Mouse (Mus musculus) right cerebral cortex, postnatal 36 days (tissue): Measurements from ENCODE around the gene Olfr643.

Experiments
- DNase-seq, 2 experiments: peaks; one replicate each; pipeline ENCODE4 v3.0.0; 2022; ENCODE audit warnings: low spot score in 2 of 2, mixed read lengths in 1 of 2

Olfr643 gene

DNA sequence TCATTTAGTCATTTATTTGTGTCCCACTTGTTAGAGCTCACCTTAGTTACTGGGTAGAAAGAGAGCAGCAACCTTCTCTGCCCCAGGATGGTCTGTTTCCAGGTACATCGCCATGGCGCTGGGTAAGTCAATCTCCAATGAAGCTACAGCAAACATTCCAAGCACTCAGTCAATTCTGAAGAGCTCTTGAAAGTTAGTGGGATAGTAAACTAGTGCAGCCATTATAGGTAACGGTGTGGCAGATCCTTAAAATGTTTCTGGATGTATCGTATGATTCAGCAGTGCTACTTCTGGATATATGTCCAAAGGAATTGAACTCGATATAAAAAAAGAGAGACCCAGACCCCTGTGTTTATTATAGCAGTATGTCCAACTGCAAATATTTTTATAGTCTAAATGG lies at the start of gene Olfr643:
Olfr643 (minus strand) TSS at position 101 of the 400 bp plus-strand sequence.
- DNase-seq, result no peak

DNA sequence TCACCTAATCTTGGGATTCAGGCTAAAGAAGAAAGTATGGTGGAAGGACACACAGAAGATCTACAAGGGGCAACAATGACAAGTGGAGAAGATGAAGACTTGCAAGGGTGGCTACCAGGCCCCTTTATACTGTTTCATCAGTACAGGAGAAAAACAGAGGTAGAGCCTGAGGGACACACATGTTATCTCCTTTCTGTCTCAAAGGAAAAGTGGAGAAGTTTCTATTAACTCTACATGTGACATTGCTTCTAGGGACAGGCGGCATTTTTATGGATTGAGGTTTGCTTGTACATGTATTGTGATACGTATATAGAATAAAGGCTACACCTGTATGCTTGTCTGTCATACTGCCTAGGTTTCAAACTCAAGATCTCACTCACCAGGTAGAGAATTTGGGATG lies 46.1 kb upstream of the Olfr643 start, which contains the start of gene Olfr648:
Olfr648 (minus strand) TSS at position 101 of the 400 bp plus-strand sequence.
- no peak for DNase-seq

GRCm38 (mm10) chr7:104179074-104179473 lies 41.9 kb upstream of the Olfr643 start:
- no peak for DNase-seq

- DNase-seq, result no peak
These were observed 41.3 kb upstream of the Olfr643 start for GRCm38 (mm10) chr7:104178422-104179054.

- DNase-seq, result no peak
These were observed 37.9 kb upstream of the Olfr643 start for GRCm38 (mm10) chr7:104175085-104175484.

DNA sequence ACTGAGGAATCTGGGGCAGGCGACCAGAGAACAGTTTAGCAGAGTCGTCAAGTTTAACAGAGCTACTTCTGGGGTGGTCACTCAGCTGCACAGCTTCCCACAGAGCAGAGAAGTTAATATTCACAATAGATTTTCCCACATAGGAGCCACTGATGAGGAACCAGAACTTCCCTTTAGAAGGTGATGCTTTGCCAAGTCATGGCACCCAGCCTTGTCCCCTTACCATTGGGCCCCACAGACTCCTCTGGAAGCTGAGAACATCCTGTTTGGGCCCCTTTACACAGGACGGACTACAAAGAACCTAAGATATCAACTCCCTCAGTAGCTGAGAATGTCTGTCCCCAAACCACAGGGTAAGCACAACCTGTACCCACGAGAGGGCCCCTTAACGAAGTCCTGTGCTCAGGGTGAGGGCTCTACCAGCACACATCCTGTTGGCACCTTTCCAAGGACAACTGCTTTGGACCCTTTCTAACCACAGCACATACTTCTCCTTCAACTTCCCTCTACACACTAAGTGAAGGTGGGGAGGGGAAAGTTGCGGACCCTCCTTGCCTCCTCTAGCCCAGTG lies 32.5 kb upstream of the Olfr643 start:
- no peak for DNase-seq

- no peak for DNase-seq
These were observed 29.9 kb upstream of the Olfr643 start for GRCm38 (mm10) chr7:104167105-104167504.

GRCm38 (mm10) chr7:104150456-104150855 lies 13.3 kb upstream of the Olfr643 start, which contains the start of gene Ubqlnl:
Gene Ubqlnl, minus strand, starts transcription at chr7:104150556.
- DNase-seq, result no peak

DNA sequence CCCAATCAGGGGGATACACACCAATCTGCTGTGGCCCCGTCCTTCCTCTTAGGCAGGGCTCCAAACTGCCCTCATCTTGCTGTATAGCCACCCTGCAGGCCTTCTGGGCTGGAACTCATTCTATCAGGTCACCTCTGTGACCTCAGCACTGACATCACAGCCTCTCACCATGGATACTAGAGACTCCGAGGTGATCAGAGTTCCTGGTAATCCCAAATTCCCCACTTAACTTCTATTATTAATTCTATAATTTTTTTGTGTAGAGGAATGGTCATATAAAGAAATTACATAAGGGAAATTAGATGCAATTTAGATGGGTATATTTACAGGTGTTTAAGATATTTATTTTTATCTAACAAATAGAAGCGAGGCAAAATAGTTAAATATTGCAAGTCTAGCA lies 6.0 kb upstream of the Olfr643 start, which contains the start of gene Ubqln3:
Ubqln3 (minus strand) TSS at position 101 of the 400 bp plus-strand sequence.
- no peak for DNase-seq

GRCm38 (mm10) chr7:104129726-104130125 lies 7.5 kb downstream of the Olfr643 start, which contains the start of gene Ubqln5:
Gene Ubqln5, minus strand, starts transcription at chr7:104129826.
- no peak for DNase-seq

DNA sequence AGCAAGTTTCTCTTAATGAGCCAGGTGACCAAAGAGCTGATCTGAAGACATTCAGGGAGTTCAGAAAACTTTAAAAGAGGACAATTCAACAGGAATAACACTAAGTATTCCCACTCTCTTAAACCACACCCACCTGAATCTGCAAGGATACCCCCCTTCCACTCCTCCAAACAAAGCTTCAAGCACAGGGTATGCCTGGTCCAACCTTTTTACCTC lies 32.5 kb downstream of the Olfr643 start, which contains the start of gene Olfr646:
Olfr646 (plus strand) TSS at position 117 of the 216 bp plus-strand sequence.
- DNase-seq, result no peak

DNA sequence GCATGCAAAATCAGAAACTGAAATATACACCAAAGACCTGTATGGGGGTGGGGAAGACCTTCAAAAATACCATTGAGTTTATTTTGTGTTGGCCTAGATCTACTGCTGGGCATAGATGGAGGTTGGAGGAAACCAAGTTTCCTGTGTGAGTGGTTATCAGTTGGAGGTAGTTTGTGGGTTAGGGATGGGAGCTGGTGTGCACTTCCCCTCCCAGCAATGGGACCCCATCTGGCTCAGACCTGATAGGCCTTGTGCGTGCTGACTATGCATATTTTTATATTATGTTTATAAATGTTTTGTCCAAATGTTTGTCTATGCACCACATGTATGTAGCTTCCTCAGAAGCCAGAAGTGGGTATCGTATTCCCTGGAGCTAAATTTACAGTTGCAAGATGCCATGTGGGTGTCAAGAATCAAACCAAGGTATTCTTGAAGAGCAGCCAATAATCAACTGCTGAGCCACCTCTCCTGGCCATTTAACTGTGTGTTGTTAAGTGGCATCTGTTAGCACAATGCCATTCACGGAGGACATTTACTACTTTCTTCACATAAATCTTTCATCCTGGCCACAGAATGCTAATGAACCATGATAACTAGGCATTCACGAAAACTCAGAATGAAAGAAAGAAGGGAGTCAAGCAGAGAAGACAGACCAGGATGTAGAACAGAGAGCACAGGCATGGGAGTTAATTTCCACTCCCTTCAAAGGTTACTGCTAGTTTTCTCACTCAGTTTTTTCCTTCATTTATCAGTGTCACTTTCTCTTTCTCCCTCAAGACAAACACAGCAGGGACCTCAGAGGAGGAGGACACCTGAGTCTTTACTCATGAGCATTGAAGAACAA lies 33.1 kb downstream of the Olfr643 start:
- no peak for DNase-seq

GRCm38 (mm10) chr7:104085365-104085764 lies 51.8 kb downstream of the Olfr643 start, which contains the start of gene Olfr645:
Gene Olfr645, minus strand, starts transcription at chr7:104085465.
- DNase-seq, result no peak

DNA sequence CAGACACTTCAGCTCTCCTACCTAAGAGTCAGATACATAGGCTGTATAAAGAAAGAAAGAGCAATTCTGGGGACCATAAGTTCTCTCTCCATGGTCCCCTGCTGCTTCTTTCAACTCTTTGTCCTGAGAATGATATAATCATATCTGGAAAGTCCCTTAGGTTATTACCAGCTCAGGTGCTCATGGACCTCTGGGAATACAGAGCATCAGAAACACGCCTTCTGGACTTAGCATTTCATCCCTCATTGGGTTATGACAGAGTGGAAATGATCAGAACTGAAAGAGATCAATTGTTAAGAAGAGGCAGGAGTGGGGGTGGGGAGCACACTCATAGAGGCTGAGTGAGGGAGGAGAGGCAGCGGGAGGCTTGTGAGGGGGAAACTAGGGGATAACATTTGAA lies 65.4 kb downstream of the Olfr643 start, which contains the start of gene Olfr644:
Olfr644 (minus strand) TSS at position 101 of the 400 bp plus-strand sequence.
- no peak for DNase-seq

DNA sequence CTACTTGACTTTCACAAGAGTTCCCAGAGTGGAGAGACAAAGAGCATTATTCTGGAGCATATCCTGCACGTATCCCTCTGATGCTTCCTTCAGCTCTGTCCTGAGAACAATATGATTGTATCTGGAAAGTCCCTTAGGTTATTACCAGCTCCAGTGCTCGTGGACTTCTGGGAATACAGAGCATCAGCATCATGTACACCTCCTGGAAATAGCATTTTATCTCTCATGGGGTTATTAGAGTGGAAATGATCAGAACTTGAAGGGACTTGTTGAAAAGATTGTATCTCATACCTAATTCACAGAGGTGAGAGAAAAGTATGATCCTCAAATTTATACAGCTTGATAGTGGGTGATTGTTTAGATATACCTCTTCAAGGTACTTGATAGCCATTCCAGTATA lies 75.9 kb downstream of the Olfr643 start, which contains the start of gene 4930516K23Rik:
4930516K23Rik (minus strand) TSS at position 101 of the 400 bp plus-strand sequence.
- no peak for DNase-seq

DNA sequence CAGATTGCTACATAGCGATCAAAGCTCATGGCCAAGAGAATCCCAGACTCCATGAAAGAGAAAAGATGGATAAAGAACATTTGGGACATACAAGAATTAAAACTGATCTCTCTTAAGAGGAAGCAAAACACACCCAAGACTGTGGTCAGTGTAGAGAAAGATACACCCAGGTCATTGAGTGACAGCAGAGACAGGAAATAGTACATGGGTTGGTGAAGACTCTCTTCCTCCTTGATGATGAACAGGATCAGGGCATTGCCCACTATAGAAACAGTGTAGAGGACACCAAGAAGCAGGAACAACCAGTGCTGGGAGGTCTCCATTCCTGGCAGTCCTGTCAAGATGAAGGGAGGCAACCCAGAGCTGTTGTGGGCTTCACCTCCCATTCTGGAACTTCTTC lies 78.0 kb downstream of the Olfr643 start:
- DNase-seq, result no peak

DNA sequence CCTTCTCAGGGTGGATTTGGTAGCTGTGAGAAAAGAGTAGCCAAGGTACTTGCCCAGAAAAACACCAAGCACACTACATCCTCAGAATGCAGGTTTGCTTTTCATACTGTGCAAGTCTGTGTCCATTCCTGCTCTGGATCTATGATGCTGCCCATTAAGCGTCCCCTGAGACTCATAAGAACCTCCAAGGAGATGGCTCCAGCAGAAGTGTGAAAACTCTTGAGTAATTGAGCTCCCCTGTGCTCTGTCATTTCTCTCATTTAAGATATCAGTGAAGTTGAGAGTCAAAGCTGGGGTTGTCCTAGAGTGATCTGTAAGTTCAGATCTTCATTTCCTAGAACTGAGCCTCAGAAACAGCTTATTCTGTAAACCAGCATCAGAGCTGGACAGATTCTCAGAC lies 84.6 kb downstream of the Olfr643 start, which contains the start of gene Olfr642:
Olfr642 (minus strand) TSS at position 101 of the 400 bp plus-strand sequence.
- no peak for DNase-seq

- DNase-seq, result no peak
These were observed 86.5 kb downstream of the Olfr643 start for GRCm38 (mm10) chr7:104050745-104051144.

DNA sequence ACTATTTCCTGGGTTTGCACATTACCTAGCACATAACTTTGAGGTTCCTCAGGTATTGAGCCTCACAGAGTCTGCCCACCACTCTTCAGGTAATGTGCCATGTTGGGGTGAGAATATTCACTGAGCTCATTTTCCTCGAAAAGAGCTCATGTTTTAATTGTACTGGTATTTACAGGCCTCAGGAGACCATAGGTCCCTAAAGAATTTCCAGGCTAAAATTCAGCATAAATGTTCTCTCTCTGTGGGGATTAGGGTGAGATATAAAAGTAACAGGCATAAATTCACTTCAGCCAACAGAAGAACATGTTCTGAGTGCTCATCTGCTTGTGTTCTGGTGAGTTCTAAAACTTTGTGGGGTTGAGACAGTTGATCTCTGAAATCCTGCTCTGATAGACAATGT lies 102.1 kb downstream of the Olfr643 start, which contains the start of gene Olfr641:
Olfr641 (plus strand) TSS at position 301 of the 400 bp plus-strand sequence.
- DNase-seq, result no peak

DNA sequence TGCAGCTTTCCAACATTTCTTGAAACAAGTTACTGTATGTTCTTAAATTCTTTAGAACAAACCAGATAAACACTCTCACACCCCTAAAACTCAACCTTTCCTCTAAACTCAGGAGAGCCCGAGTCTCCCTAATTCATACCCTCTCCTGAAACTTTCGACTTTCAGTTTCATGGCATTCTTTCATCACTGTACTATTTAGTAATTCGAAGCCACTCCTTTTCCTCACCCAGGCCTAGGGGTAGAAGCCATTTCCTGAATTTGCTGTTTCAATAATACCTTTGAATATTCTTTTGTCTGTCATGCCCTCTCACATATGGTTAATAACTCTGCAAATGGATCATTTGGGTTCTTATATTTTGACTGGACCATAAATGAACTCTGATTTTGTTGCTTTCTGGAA lies 110.2 kb downstream of the Olfr643 start:
- no peak for DNase-seq

- no peak for DNase-seq
These were observed 111.7 kb downstream of the Olfr643 start, which contains the start of gene Olfr640 for GRCm38 (mm10) chr7:104025473-104025872. Gene Olfr640, minus strand, starts transcription at chr7:104025573.

- DNase-seq, result no peak
These were observed 115.6 kb downstream of the Olfr643 start for GRCm38 (mm10) chr7:104021651-104022050.
